Mouse (Mus musculus) neutrophil, adult 65 days (primary cell): ENCODE data around the gene Ly6g6d. TPM values are rescaled to one million over a fixed set of nuclear protein-coding genes. Genes with fewer than 3 reads are reported as not detected.

Experiments
- total RNA-seq: library from RNA; stranded (reverse); gene quantifications from 2 replicates; pipeline ENCODE4 v1.2.4, GENCODE M21; 2023

Ly6g6d gene
- total RNA-seq: not detected in 2 replicates

GRCm38 (mm10) chr17:35077786-35078233 is at the start of gene Ly6g6d:
Ly6g6d (minus strand) TSS chr17:35078065.

GRCm38 (mm10) chr17:35126206-35126611 is 48.3 kb upstream of the Ly6g6d start, which contains the start of gene D17H6S53E:
D17H6S53E (plus strand) TSS chr17:35126373.

GRCm38 (mm10) chr17:35121871-35122303 is 44.0 kb upstream of the Ly6g6d start, which contains the start of gene Csnk2b:
Csnk2b (minus strand) TSS chr17:35122053.

DNA sequence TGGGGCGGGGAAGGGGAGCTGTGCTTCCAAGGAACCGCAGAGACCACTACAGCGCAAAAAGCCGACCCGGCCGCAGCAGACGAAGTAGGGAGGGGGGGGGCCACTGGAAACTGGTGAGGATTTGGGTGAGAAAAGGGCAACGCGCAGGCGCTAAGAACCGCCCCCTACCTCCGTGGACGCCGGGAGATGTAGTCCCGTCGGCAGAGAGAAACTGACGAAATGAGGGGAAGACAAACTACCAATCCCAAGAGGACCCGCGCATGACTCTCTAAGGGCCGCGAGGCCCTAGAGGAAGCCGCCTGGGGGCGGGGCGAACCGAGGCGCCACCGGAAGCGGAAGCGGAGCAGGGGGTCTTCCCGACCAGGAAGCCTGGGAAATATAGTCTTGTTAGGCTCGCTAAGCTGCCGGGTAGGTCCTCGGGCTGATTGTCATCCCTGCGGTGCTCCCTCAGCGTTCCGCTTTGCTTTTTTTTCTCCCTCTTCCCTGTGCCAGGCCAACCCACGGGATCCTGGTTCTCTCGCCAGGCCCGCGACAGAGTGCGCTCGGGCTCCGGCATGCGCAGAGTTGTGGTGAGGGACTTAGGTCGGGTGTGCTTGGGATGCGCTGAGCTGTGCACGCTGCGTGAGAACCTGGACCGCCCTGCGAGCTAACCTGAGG is 43.4 kb upstream of the Ly6g6d start, which contains the start of gene Gpank1:
Gene Gpank1 (plus strand): TSS at position 313 of the 657 bp plus-strand sequence.

DNA sequence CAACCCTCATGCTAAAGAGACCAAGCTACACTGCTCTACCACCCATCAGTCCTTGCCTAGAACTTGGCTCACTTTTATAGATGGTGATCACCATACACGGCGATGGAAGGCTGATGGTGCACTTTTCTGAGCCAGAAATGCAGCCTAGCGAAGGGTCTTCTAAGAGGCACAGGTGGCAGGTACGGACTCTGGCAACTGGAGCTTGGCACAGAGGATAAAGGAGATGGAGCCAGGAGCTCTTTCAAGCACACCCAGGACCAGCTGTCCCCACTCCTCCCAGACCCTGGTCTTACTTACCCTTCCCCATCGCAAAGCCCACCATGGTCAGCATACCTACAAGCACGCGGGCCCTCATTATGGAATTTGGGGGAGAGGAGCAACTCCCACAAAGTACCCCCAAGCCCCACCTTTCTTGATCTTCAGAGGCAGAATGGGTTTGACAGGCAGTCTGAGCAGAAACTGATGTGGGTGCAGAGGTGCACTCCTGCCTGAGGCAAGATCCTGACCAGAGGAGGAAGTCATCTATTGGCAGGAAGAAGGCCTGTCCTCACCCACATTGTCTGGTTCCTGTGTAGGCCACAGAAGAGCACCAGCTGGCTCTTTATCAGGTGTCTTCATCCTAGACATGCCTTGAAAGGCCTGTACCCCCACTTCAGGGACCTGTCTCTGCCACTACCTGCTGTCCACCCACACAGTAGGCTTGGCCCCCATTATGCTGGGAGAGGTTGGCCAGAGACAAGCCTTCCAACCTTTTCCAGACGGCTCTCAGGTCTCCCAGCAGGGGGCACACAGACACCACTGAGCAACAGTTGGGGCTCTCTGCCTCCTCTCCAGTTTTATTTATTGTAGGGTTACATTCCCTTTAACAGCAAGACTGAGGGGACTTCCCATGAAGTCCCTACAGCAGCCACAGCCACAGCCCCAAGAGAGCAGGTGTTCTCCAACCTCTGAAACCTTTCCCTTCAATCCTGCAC is 37.5 kb upstream of the Ly6g6d start, which contains the start of gene Ly6g5b:
Gene Ly6g5b (minus strand): TSS at position 383 of the 974 bp plus-strand sequence.

DNA sequence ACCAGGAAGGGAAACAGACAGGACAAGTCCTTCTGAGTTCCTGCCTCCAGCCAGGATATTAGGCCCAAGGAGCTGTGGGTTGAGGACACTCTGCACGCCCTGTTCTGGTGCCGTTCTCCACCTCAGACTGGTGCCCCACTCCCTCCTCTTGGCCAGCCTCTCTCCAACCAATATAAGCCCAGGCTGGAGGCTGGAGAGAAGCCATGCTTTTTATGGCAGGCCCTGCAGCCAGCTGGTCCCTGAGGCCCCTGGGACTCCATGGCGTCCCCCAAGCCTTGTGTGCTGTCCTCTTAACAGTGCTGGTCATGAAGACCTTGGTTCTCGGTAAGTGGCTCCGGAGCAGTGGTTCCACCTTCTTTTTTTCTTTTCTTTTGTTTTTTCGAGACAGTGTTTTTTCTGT is 30.2 kb upstream of the Ly6g6d start, which contains the start of gene Ly6g5c:
Gene Ly6g5c (plus strand): TSS at position 183 of the 400 bp plus-strand sequence.

GRCm38 (mm10) chr17:35088825-35089644 is 11.2 kb upstream of the Ly6g6d start, which contains the start of gene Abhd16a:
Abhd16a (plus strand) TSS chr17:35089263.

DNA sequence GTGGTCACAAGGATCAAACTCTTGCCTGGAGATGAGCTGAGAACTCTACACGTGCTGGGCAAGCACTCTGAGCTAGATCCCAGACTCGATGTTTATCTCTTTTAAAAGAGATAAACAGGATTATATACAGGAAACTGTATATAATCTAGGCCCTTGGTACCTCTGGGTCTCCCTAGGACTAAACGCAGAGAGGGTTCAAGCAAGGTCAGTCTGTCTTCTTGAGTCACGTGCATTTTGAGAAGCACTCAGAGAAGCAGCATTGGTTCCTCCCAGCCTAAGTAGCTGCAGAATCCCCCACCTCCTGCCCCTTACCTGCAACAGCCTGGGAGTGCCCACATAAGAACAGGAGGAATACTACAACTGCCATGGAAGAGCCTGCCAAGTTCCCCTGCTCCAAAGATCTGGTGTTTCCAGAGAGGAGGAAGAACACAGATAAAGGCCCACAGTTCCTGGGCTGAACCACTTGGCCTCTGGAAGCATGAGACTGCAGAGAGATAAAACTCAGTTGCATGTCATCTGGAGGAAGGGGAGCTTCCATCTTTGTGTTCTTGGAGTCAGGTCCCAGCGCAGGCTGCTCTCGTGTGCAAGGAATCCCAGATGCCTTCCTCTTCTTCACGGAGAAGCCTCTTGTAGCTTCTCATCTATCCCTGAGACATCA is 7.5 kb upstream of the Ly6g6d start, which contains the start of gene Ly6g6f:
Gene Ly6g6f (minus strand): TSS at position 403 of the 658 bp plus-strand sequence.

GRCm38 (mm10) chr17:35076507-35077176 is 1.2 kb downstream of the Ly6g6d start, which contains the start of gene Ly6g6e:
Ly6g6e (plus strand) TSS chr17:35076902.

DNA sequence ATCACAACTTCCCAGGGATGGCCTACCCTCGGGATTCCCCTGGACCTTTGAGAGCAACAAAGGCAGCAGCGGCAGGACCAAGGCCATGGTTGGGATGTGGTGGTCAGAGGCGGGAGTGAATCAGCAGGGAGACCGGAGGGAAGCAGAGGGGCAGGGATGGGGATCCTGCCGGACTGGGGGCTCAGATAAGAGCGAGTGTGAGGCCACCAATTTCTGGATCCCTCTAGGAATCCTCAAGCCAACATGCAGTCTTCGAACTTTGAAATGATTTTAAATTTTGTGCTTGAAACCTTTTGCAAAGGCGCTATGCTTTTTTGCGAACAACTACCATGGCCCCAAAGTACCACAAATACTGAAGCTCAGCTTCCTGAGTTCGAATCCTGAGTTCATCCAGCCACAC is 11.8 kb downstream of the Ly6g6d start, which contains the start of gene Mpig6b:
Gene Mpig6b (minus strand): TSS at position 101 of the 400 bp plus-strand sequence.

GRCm38 (mm10) chr17:35064951-35065947 is 12.6 kb downstream of the Ly6g6d start, which contains the start of gene Ly6g6c:
Ly6g6c (plus strand) TSS chr17:35065388.

DNA sequence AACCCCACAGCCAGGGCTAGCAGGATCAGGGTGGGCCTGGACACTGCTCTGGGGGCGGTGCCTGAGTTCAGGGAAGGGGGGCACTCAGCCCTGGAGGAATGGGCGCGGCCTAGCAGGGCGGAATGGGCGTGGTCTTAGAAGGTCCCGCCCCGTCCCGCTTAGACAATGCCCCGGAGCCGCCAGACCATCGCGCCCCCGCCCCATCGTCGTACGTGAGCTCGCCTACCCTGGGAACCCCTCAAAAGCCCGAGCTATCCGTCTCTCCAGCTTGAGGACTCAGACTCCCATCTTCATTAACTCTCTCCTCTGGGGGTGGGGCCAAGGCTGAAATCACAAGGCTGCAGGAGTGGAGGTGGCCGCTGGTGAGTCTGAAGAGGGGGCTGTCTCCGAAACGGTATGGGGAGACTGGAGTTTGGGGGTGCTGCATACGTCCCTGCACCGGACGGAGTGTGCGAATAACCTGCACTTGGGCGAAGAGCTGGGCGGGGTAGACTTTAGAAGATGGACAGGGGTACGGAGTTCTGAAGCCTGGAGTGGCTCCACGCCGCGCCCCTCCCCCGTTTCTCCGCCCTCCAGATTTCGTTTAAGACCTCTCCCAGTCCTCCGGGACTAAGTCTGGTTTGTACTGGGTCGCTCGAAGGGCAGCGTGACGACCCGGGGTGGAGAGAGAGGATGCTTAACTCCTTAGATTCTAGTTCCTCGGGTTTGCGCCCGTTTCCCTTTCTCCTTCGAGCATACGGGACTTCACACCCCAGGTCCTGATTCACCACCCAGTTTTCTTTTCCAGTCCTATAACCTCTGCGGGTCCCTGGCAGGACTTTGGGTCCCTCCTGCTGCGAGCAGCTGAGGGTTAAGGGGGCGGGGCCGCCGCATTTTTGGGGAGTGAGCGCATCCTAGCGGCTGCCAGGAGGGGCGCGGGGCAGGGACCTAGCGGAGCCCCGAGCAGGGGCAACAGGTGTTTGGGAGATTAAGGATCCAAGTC is 18.7 kb downstream of the Ly6g6d start, which contains the start of gene Ddah2:
Gene Ddah2 (plus strand): TSS at position 125 of the 982 bp plus-strand sequence.

GRCm38 (mm10) chr17:35049561-35050016 is 28.3 kb downstream of the Ly6g6d start, which contains the start of gene Clic1:
Clic1 (plus strand) TSS chr17:35049966.

DNA sequence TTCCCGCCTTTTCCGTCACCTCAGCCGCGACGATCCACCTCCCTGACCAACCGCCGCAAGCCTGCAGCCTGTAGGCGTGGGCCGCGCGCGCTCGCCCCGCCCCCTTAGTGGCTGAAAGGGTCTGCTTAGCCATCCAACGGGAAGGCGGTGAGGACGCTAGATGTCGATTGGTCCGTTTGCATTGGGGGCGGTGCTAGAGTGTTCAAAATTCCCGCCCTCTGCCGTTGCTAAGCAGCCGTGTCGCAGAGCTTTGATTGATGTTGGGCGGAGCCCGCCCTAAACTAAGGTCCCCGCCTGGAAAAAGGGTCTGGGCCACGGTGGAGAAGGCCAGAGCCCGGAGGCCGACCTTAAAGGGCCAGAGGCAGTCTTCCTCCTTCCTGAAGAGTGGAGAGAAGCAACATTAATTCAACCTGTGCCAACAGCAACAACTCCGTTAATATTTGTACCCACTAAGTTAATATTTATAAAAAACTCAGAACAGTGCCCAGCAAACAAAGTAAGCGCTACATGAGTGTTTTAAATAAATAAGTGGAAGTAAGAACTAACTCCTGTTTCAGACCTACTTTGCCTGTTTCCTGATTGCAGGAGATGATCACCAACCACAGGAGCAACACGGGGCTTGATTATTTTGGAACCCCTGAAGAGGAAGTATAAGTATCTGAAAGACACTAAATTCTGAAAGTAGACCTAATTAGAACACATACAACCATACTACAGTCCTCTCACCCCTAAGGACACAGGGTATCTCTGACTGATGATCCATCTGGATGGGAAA is 31.0 kb downstream of the Ly6g6d start, which contains the start of gene Msh5:
Gene Msh5 (minus strand): TSS at position 65 of the 775 bp plus-strand sequence.

GRCm38 (mm10) chr17:35027277-35028068 is 50.4 kb downstream of the Ly6g6d start, which contains the start of gene Sapcd1:
Sapcd1 (minus strand) TSS chr17:35028016.

